Comparison of ENCODE assay signal across 15 mouse cellular contexts in genomic region chr14:48125971-48126370, GRCm38 (mm10).
"Had no signal": no experiment of that assay in that cellular context is flagged by ENCODE, and none has a peak within 500 bp of the region (broad histone marks: within the 10 kb centered on the region; RNA-seq: fewer than 3 reads in every experiment).

No protein-coding gene starts in this region.

- H3K9me3 ChIP-seq: neural tube, embryonic 15.5 days; stomach, embryonic 15.5 days had no signal

- H3K4me2 ChIP-seq: neural tube, embryonic 15.5 days; stomach, embryonic 15.5 days had no signal

- H3K4me3 ChIP-seq: neural tube, embryonic 15.5 days; stomach, embryonic 15.5 days had no signal

- DNase-seq: retina, postnatal 1 day; right cerebral cortex, adult 18-20 months; right cerebral cortex, postnatal 14 days; right cerebral cortex, postnatal 25 days; right cerebral cortex, postnatal 4 days; spleen, adult 18-20 months; thymus, adult 18-20 months; thymus, adult 2 months; thymus, postnatal 14 days; thymus, postnatal 25 days; thymus, postnatal 36 days; thymus, postnatal 4 days had no signal

- H3K9ac ChIP-seq: neural tube, embryonic 15.5 days; stomach, embryonic 15.5 days had no signal

- H3K27me3 ChIP-seq: neural tube, embryonic 15.5 days; stomach, embryonic 15.5 days had no signal

- H3K36me3 ChIP-seq: neural tube, embryonic 15.5 days; stomach, embryonic 15.5 days had no signal

- H3K27ac ChIP-seq: neural tube, embryonic 15.5 days; stomach, embryonic 15.5 days; stomach, postnatal 0 days had no signal
